Mouse (Mus musculus) intestine, postnatal 0 days (tissue): ENCODE results near the gene Olig2. TPM values are rescaled to one million over a fixed set of nuclear protein-coding genes. Genes with fewer than 3 reads are reported as not detected.

Experiments
- ATAC-seq: fragments of 200-750 bp; cut with Nextera tagmentation; 2 replicates; pipeline ENCODE4 v1.8.0; 2017; ENCODE audit warnings: mild to moderate bottlenecking, moderate TSS enrichment, moderate library complexity
- H3K27ac ChIP-seq: fragments of 300-500 bp; sonication (generic); 2 replicates; pipeline ENCODE4 v1.5.1; 2014; ENCODE audit warnings: mild to moderate bottlenecking, low read depth, low read length, moderate library complexity
- H3K27me3 ChIP-seq: fragments of 300-500 bp; sonication (generic); replicated peaks from 2 replicates; pipeline ENCODE4 v1.6.1; 2014; ENCODE audit warnings: low read length, mixed read lengths; ENCODE audit not compliant: control insufficient read depth, insufficient read depth
- H3K36me3 ChIP-seq: fragments of 300-500 bp; sonication (generic); 2 replicates; pipeline ENCODE4 v1.6.1; 2014; ENCODE audit warnings: mild to moderate bottlenecking, moderate library complexity; ENCODE audit not compliant: control insufficient read depth, insufficient read depth
- H3K4me1 ChIP-seq: fragments of 300-500 bp; sonication (generic); replicated peaks from 2 replicates; pipeline ENCODE4 v1.6.1; 2014; ENCODE audit warnings: antibody characterized with exemption, low read length, mixed read lengths; ENCODE audit not compliant: control insufficient read depth, insufficient read depth
- H3K4me2 ChIP-seq: fragments of 300-500 bp; sonication (generic); replicated peaks from 2 replicates; pipeline ENCODE4 v1.6.1; 2014; ENCODE audit warnings: low read depth, mild to moderate bottlenecking, moderate library complexity
- H3K4me3 ChIP-seq: fragments of 300-500 bp; sonication (generic); 2 replicates; pipeline ENCODE4 v1.5.1; 2014; ENCODE audit warnings: low read depth, low read length
- H3K9ac ChIP-seq: fragments of 300-500 bp; sonication (generic); 2 replicates; pipeline ENCODE4 v1.6.1; 2014; ENCODE audit warnings: mild to moderate bottlenecking, low read depth, low read length
- H3K9me3 ChIP-seq: fragments of 300-500 bp; sonication (generic); 2 replicates; pipeline ENCODE4 v1.6.1; 2016; ENCODE audit warnings: mixed run types; ENCODE audit not compliant: control insufficient read depth
- CTCF ChIP-seq: sonication (generic); IDR thresholded peaks from 2 replicates; pipeline ENCODE4 v1.5.1; 2016; ENCODE audit warnings: low read depth, mild to moderate bottlenecking, control low read depth, antibody characterized with exemption, moderate library complexity
- WGBS: fragments of 180-500 bp; shearing (Covaris S2); extraction: QIAGEN DNeasy Blood & Tissue Kit; methylation state at CpG from one replicate; pipeline ENCODE4 v1.1.7; 2014; 5-methylcytosine and 5-hydroxymethylcytosine counted together
- polyA plus RNA-seq: library from polyadenylated mRNA; unstranded; fragments of >200 nt; fragmentation: Nextera tagmentation; extraction: Ambion mirVana; gene quantifications from 2 replicates; pipeline ENCODE4 v1.2.1, GENCODE M21; 2015

The Olig2 gene
- not detected in 2 replicates for polyA plus RNA-seq

DNA sequence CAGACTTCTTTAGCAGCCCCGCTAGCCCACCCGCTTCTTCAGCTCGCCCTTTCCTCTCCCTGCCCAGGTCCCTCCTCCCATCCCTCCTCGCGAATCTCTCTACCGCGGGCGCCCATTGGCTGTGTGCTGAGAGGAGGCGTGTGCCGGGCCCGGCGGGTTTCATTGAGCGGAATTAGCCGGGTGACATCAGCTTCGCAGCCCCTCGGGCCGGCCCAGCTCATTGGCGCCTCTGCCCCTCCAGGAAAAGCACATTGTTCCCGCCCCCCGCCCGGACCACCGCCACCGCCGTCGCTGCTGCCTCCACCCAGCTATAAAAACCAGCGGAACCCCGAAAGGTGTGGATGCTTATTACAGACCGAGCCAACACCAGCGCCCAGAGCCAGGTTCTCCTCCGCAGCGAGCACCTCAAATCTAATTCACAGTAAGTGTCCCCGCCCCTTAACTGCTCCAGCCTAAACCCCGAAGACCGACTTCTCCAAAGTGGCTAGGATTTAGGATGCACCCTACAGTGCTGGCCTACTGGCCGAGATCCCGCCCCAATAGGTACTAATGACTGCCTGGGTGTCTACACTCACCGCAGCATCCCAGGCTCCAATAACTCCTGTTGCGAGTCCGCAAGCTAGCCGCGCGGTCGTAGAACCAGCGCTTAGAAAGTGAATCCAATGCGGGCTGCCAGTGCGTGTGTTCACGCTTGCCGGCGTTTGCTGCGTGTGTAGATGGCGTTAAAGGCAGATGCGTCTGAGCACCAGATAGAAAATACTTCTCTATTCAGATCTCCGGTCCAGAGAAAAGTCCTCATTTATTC lies at the start of gene Olig2:
Gene Olig2 (plus strand): TSS at position 225 of the 805 bp plus-strand sequence.
- H3K27me3 ChIP-seq = peaks cover 99% of the 10 kb centered on the region
- TF ChIP-seq CTCF = no peak
- peak within 1 kb of the TSS; percentile 24 for H3K4me3 ChIP-seq
- no peaks in the 10 kb centered on the region for H3K4me1 ChIP-seq
- 1% methylated on average over 53 of the region's 53 CpGs for WGBS
- no peaks in the 10 kb centered on the region for H3K36me3 ChIP-seq
- ATAC-seq = no peak
- no peaks in the 10 kb centered on the region for H3K9me3 ChIP-seq
- H3K27ac ChIP-seq = no peak within 1 kb of the TSS
- H3K4me2 ChIP-seq = peak within 1 kb of the TSS; percentile 43
- no peak within 1 kb of the TSS for H3K9ac ChIP-seq

DNA sequence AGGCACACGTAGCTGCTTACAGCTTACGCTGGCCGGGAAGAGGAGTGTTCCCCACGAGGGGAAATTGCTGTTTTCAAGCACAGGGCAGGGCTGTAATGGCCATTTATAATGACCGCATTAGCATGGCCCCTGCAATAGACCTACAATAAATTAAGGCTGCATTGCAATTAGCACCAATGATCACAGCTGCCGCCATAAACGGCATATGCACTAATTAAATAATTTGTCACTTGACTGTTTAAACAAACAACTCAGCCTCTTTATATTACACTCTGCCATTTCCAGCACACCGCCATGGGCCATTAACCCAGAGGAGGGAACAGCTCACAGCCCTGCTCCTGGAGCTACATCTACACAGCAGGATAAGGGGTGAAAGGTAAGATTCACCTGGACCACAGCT lies 49.4 kb upstream of the Olig2 start:
- no peak overlapping the region for H3K9ac ChIP-seq
- ATAC-seq = no peak
- H3K36me3 ChIP-seq = no peaks in the 10 kb centered on the region
- H3K9me3 ChIP-seq = no peaks in the 10 kb centered on the region
- WGBS = 50% methylated on average over 8 of the region's 8 CpGs
- H3K4me3 ChIP-seq = no peak overlapping the region
- peaks cover 7% of the 10 kb centered on the region; the same call in 1 of the 2 replicates for H3K27me3 ChIP-seq
- H3K4me2 ChIP-seq = no peak overlapping the region
- TF ChIP-seq CTCF = no peak
- H3K4me1 ChIP-seq = no peaks in the 10 kb centered on the region
- no peak overlapping the region for H3K27ac ChIP-seq

DNA sequence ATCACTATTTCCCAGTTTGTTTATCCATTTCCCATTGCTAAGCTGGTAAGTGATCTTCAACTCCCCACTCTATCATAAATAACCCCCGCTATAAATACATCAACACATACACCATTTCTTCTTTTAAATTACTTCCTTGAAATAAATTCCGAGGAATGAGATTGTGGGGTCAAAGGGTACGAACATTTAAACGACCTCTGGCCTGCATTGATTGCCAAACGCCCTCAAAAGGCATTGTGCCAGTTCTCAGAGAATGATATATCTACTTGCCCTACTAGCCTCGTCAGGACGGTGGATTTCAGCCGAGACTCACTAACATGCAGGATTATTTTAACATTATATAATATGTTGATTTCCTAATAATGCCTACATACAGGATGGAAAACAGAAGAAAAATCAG lies 38.2 kb upstream of the Olig2 start:
- peak; percentile 66 for ATAC-seq
- no peaks in the 10 kb centered on the region for H3K27me3 ChIP-seq
- H3K9me3 ChIP-seq = no peaks in the 10 kb centered on the region
- 13% methylated on average over 8 of the region's 8 CpGs for WGBS
- H3K4me2 ChIP-seq = peak overlapping the region; percentile 35; the same call in 1 of the 2 replicates
- H3K36me3 ChIP-seq = no peaks in the 10 kb centered on the region
- no peak overlapping the region for H3K9ac ChIP-seq
- no peaks in the 10 kb centered on the region for H3K4me1 ChIP-seq
- H3K4me3 ChIP-seq = no peak overlapping the region
- no peak for TF ChIP-seq CTCF
- no peak overlapping the region for H3K27ac ChIP-seq

GRCm38 (mm10) chr16:91187662-91188061 lies 37.6 kb upstream of the Olig2 start:
- H3K36me3 ChIP-seq = no peaks in the 10 kb centered on the region
- no peaks in the 10 kb centered on the region for H3K9me3 ChIP-seq
- H3K4me2 ChIP-seq = peak overlapping the region; percentile 35; the same call in 1 of the 2 replicates
- ATAC-seq = peak; percentile 74
- no peak overlapping the region for H3K4me3 ChIP-seq
- 52% methylated on average over 10 of the region's 10 CpGs for WGBS
- no peaks in the 10 kb centered on the region for H3K27me3 ChIP-seq
- H3K27ac ChIP-seq = no peak overlapping the region
- no peak overlapping the region for H3K9ac ChIP-seq
- H3K4me1 ChIP-seq = no peaks in the 10 kb centered on the region
- no peak for TF ChIP-seq CTCF

DNA sequence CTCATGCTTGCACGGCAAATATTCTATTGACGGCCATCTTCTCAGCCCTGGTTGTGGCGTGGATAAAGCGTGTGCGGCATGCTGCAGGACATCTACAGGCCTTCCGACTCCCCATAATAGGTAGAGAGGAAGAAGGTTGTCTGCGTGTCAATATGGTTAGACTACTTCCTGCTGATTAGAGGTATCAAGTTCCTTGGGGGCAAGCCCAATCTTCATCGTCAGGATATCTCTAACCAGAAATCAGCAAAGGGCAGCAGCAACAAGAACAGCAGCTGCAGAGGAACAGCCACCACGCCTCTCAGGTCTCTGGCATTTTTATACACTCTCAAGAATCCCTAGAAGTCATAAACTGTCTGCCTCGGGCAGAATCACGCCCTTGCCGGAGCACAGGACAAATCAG lies 37.0 kb upstream of the Olig2 start:
- Histone ChIP-seq H3K36me3 (no peaks in the 10 kb centered on the region), H3K4me2 (no peak overlapping the region), H3K9ac (no peak overlapping the region), H3K27me3 (no peaks in the 10 kb centered on the region), H3K9me3 (no peaks in the 10 kb centered on the region), H3K4me1 (no peaks in the 10 kb centered on the region), H3K27ac (no peak overlapping the region), H3K4me3 (no peak overlapping the region)
- WGBS = 67% methylated on average over 12 of the region's 12 CpGs
- TF ChIP-seq CTCF = no peak
- ATAC-seq = no peak; the same call in 1 of the 2 replicates

DNA sequence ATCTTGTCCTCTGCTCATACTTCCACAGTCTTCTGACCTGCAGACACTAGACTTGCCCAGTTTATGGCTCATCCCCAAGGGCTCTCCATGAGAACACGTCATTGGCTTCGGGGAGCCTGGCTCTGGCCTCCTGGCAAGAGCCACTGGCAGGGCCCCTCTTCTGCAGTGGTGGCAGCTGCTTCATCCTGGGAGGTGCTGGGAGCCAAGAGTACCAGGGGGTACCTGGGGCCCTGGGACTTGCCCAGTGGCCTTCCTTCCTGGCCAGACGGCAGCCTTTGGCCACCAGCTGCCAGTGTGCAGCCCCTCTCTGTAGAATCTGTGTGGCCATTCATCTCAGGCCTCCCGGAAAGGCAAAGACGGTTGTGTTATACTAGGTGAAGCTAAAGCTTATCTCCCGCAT lies 34.0 kb upstream of the Olig2 start:
- ATAC-seq = no peak
- Histone ChIP-seq H3K9me3 (no peaks in the 10 kb centered on the region), H3K36me3 (no peaks in the 10 kb centered on the region), H3K9ac (no peak overlapping the region), H3K4me1 (no peaks in the 10 kb centered on the region), H3K27ac (no peak overlapping the region), H3K4me3 (no peak overlapping the region), H3K4me2 (no peak overlapping the region), H3K27me3 (no peaks in the 10 kb centered on the region)
- 79% methylated on average over 6 of the region's 6 CpGs for WGBS
- no peak for TF ChIP-seq CTCF
